Mouse (Mus musculus): ENCODE data around the gene Eml4. TPM values are rescaled to one million over a fixed set of nuclear protein-coding genes. Genes with fewer than 3 reads are reported as not detected.

Gene Eml4
- polyA plus RNA-seq, 1 experiment = 16.8 TPM

DNA sequence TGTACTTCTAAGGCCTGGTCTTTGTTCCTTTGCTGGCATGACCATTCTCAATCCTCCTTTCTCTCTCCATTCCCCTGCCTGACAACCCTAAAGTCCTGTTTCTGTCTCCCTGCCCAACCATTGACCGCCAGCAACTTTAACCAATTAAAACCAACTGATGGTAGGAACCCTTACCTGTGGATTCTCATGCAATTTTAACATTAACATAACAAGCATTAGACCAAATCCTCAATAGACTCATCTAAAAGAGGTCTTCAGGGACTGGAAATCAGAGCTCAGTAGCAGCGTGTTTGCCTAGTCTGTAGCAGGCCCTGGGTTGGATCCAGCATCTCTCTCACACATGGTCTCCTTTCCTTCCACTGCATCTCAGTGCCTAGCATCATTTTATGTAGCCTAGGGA is 118.9 kb downstream of the Eml4 start:
- no peak for DNase-seq (ENCODE audit: low read depth, low spot score)
- WGBS = 96% methylated on average over 2 of the region's 2 CpGs

DNA sequence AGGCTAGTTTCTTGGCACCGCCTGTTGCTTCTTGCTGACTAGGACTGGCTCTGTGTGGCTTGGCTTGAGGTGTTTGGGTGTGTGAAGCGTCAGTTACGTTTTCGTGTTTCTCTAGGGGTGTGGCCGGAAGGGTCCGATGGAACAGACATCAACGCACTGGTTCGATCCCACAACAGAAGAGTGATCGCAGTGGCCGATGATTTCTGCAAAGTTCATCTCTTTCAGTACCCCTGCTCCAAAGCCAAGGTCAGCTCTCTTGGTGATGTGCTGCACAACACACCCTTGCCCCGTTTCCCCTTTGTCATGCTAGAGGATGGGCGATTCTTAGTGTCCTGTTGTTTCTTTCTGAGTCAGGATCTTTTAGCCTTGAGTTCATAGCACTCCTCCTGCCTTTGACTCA is 126.4 kb downstream of the Eml4 start:
- WGBS = 93% methylated on average over 12 of the region's 12 CpGs
- DNase-seq (ENCODE audit: low read depth, low spot score) = no peak

DNA sequence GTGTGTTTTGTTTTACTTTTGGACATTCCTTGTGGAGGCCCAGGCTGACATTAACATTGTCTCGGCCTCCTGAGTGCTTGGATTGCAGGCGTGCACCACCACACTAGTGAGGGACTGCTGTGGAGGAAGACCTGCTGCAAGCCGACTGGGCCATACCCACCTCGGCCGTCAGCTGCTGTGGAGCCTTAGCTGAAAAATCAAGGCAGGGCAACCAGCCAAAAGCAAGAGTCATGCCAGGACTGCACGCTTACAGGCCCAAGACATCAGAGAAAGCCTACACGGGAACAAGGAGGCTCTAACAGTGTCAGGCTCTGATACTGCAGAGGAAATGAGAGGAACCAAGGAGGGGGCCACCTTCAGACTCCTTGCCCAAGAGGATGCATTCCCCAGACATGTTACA is 130.8 kb downstream of the Eml4 start:
- 79% methylated on average over 7 of the region's 7 CpGs for WGBS
- DNase-seq (ENCODE audit: low read depth, low spot score) = no peak

DNA sequence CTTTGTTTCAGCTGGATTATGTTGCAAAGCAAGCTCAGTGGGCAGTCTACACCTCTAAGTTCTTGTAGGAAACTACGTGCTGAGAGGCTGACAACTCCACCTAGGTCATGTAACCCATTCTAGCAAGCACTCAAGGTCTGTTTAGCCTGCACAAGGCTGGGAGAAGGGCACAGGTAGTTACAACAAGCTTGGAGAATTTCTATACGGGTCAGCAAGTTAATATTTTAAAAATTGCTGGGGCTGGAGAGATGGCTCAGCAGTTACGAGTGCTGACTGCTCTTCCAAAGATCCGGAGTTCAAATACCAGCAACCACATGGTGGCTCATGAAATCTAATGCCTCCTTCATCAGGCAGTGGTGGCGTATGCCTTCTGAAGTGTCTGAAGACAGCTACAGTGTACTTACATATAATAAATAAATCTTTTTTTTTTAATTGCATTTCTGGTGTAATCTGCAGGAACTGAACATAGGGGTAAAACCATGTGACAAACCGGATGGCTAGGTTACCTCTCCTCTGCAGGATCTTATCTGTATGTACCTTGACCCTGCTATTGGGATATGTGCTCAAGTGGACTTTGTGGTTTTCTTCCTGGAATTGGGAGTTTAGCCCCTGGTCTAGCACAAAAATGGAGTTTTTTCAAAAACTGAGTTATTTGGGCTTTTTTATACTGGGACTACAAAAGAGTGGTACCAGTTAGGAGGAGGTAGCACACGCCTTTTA is 132.2 kb downstream of the Eml4 start:
- 78% methylated on average over 7 of the region's 7 CpGs for WGBS

DNA sequence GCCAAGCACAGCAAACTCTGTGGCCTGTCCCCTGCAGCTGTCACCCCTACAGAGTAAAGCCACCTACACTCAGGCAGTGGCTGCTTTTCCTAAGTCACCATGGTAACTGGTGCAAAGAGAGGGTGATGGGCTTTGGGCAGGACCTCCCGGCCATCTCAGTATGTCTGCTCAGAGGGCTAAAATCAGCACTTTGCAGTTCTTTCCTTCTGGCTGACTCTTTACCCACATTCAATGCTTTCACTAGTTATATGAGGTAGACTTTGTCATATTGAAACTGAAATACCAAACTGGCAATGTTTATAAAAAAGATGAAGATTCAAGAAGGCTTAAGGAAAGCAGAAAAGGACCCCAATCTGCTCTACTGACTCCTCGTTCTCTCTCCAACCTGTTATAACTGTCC is 133.1 kb downstream of the Eml4 start:
- no peak for DNase-seq (ENCODE audit: low read depth, low spot score)
- WGBS = 82% methylated on average over 2 of the region's 2 CpGs

More for the DNA sequence above, 132.2 kb downstream of the Eml4 start:
- no peak for DNase-seq (ENCODE audit: low read depth, low spot score)

DNA sequence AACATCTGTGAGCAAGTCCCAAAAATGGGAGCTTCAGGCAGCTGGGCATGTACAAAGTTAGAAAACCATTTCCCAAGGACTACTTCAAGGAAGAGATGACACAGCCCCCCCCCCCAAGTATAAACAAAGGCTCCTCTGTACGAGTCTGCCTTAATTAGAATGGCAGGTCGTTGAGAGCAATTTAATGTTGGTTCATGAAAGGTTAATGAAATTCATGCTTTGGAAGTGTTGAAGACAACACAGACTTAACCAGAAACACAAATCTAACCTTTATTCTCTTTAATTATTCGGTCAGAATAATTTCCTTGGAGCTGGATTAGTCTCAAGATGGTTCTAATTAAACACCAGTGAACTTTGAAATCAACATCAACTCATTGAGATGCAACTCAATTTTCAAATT is 137.0 kb downstream of the Eml4 start:
- WGBS = 67% methylated on average over 3 of the region's 3 CpGs
- DNase-seq (ENCODE audit: low read depth, low spot score) = no peak

DNA sequence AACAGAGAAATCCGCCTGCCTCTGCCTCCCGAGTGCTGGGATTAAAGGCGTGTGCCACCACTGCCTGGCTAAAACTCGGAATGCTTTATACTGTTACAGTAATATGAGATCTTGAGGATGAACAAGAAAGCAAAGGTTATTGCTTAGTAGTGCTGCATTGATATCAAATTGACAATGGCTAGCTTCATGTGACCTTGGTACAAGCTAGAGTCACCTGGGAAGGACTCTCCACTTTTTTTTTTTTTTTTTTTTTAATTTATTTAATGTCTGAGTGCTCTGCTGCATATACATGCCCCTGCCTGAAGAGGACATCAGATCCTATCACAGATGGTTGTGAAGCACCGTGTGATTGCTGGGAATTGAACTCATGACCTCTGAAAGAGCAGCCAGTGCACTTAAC is 148.2 kb downstream of the Eml4 start:
- DNase-seq (ENCODE audit: low read depth, low spot score) = no peak
- 98% methylated on average over 5 of the region's 5 CpGs for WGBS

DNA sequence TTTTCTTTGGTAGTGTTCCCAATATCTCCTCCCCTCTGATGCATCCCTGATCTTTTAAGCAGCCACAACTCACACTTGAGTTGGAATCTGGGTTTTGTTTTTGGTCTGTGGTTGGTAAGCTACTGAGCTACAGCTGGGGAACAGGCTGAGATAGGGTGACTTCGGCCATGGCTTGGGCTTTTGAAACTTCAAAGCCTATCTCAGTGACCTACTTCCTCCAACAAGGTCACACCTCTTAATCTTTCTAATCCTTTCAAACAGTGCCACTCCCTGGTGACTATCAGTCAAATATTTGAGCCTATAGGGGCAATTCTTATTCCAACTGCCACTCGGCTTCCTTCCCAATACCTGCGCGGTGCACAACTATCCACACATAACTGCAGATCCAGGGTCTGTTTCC is 149.0 kb downstream of the Eml4 start:
- WGBS = 90% methylated on average over 4 of the region's 4 CpGs
- DNase-seq (ENCODE audit: low read depth, low spot score) = no peak

DNA sequence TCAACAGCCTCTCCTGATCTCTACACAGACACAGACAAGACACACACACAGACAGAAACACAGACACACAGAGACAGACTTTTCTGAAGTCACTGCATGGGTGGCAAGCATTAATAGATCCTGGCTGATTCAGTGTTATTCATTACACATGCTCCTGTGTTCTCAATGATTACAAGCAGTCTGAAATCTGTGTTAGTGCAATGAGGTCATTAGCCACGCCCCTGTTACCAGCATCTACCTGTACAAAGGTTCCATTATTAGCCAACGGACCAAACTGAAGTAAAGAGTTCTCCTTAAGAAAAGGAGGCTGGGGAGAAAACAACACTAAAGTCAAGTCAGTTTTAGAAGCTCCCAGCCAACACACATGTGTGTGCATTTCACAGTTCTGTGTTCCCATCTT is 153.0 kb downstream of the Eml4 start:
- DNase-seq (ENCODE audit: low read depth, low spot score) = no peak
- 49% methylated on average over 2 of the region's 2 CpGs for WGBS

DNA sequence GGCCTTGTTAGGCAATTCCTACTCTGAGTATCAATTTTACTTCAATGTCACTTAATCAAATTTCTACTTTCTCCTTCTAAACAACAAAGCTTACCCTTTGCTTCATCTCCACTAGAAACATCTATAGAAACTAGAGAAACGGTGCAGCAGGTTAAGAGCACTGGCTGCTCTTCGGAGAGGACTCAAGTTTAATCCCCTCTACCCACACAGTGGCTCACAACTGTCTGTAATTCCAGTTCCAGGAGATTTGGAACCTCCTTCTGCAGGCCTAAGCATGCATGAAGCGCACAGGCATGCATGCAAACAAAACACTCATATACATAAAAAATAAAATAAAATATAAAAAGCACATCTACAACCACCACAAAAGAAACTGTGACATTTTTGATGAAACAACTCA is 161.4 kb downstream of the Eml4 start:
- DNase-seq (ENCODE audit: low read depth, low spot score) = no peak
- WGBS = 88% methylated on average over 3 of the region's 3 CpGs

DNA sequence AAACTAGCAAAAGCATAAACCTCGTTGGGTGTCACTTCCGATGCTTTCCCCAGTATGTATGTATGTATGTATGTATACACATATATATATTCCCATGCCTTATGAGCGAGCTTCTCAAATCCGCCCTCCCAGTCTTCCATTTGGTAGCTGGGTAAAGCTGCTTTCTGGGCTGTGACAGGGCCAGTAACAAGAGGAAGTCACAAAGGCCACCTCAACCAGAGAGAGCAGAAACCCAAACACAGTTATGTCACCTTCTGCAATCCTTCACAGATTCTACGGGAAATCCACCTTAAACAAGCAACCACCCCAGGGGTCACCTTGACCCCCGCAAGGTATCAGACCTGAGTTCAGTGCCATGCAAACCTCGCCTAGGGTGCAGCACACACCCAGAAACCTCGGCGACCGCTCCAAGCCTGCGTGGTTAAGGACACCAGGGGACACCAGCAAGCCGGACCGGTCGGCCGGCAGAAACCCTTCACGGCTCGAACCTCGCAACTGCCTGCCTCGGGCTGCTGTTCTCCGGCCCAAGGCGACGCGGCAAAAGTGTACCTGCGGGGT is 163.0 kb downstream of the Eml4 start:
- WGBS = under 1% methylated on average over 24 of the region's 24 CpGs

DNA sequence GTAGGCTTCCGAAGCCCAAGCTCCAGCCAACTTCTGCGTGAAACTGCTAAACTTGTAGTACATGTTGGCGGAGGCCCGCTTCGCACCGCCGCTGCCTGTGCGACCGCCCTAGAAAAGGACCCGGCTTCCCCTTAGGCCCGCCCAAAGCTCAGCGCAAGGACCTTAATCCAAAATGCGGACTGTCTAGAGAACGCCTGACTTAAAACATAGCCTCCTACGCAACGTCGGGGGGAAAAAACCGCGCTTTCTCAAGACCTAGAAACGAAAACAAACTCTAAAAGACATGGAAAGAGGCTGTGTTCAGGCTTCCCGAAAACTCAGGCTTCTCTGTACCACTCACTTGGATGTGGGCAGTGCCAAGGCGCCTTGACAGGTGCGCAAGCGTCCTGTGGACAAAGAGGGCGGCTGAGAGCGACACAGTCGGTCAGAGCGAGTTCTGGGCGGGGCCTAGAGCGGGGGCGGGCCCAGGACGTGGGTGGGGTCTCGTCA is 163.5 kb downstream of the Eml4 start:
- under 1% methylated on average over 33 of the region's 33 CpGs for WGBS
- peak; percentile 84 for DNase-seq (ENCODE audit: low read depth, low spot score)

More for the DNA sequence above, 163.0 kb downstream of the Eml4 start:
- peak; percentile 13 for DNase-seq (ENCODE audit: low read depth, low spot score)

DNA sequence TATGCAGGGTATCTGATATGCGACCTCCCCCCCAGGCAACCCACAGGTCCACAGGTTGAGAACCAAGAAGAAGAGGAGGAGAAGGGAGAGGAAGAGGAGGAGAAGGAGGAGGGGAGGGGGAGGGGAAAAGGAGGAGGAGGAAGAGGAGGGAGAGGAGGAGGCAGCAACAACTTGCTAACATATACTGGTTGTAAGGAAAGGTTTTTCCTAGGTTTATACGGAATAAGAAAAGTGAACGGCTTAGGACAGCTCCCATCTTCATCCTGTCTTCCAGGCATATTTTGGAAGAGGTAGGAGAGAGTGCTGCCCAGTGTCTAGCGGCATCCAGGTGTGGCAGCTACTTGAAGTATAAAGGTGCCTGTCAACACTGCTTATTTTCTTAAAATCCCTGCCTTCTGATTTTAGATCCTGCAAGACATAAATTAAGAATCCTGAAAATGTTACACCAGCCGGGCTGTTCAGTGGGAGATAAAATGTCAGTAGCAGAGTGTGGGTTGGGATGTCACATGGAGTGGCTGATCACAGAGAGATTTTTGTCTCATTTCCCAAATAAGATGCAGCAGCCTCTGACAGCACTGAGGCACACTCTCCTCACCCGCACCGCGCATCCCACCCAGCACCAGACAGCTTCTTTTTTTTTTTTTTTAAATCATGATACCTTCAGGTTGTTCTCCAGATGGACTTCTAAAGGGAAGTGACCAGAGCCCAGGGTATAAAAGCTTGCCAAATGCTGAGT is 166.7 kb downstream of the Eml4 start, which contains the start of gene Cox7a2l:
Gene Cox7a2l, minus strand, starts transcription at position 51 of the 736 bp plus-strand sequence.
- no peak for DNase-seq (ENCODE audit: low read depth, low spot score)
- WGBS = 90% methylated on average over 8 of the region's 8 CpGs

DNA sequence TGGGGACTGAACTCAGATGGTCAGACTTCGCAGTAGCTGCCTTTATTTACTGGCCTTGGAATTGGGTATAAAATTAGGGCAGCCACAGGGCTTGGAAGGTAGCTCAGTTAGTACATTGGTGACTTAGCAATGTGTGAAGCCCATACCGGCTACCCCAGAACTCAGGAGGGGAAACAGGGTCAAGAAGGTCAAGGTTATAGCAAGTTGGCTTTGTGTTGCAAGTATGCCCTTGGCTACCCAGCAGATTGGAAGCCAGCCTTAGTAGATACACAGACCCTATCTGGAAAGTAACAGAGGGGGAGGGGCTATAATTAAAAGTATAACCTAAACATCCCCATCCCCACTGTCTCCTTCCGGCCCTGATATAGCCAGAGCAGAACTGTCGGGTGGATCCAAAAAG is 171.2 kb downstream of the Eml4 start:
- WGBS = 84% methylated on average over 4 of the region's 4 CpGs
- DNase-seq (ENCODE audit: low read depth, low spot score) = no peak

DNA sequence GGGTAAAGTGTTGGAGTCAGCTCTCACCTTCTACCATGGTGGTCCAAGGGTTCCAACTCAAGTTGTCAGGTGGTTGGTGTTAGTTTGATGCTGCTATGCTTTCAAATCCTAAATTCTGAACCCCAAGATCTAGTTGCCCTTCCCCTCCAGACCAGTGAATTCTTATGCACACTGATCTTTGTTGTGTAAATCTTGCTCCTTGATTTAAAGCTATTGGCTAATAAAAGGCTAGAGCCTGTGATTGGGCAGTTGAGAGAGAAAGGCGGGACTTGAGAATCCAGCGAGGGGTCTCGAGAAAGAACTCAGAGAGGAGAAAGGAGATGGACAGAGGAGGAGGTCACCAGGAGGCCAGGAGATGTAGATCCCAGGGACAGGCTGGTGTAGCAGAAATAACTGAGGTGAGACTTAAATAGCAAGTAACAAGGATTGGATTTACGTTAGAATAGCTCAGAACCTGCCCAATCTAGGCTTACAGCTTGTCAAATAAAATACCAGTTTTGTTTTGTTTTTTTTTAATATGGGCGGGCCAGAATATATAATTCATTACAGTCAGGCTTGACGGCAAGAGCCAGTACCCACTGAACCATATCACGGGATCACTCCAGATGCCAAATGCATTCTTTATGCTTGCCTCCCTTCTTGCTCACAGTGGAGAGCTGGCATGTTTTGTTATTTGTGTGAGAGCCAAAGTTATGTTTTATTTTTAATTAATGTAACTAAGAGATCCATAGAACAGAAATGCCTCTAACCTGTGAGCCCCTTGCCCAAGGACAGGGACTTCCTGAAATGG is 172.1 kb downstream of the Eml4 start:
- DNase-seq (ENCODE audit: low read depth, low spot score) = no peak
- WGBS = 64% methylated on average over 7 of the region's 7 CpGs

DNA sequence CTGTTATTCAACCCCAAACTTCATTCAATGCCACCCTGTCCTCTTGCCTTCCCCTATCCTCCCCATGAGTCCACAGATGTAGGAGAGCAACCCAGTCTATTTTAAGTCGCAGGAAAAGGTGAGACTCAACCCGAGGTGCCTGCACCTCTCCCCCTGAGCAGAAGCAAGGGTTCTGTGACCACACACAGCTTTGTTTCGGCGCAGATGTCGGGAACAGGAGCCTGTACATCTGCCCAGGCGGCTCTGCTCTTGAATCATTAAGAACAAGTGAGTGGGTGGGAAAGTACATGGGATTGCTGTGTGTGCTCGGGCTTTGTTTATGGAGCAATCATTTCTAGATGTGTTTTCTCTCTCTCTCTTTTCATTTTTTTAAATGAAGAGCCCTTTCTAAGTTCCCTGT is 174.0 kb downstream of the Eml4 start:
- no peak for DNase-seq (ENCODE audit: low read depth, low spot score)
- 69% methylated on average over 7 of the region's 7 CpGs for WGBS

DNA sequence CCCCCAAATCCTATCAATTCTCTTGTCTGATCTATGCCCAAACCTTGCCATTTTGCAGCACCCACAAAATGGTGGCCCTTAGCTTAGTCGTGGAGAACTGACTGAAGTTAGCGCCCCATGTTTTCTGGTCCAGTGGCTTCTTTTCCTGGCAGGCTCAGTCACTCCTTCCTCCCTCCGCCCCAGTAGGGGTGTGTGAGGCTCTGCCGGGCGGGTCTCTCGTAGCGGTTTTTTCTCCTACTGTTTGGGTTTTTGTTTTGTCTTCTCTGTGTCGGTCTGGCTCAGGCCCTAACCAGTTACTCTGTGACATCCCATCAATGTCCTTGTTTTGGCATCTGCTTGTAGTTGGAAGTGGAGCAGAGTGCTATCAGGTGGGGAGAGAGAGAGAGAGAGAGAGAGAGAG is 174.9 kb downstream of the Eml4 start:
- 12% methylated on average over 8 of the region's 8 CpGs for WGBS

DNA sequence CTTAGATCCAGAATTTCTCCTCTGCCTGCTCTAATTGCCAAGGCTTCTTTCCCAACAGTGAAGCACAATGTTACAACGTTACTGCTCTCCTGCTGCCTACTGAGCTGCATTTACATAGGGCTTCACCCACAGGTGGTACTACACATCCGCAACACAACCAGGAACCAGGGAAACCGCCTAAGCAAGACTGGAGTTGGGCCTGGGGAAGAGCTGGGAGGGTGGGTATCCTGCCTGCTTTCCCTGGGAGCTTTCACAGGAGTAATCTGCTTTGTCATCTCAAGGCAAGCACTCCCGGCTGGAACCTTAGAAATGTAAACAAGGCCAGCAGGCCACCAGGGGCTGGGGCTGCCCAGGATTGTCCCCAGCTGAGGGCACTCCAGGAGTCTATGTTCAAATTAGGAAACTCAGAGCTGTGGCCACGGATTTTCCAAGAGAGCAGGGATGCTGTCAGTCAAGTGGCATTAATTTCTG is 175.4 kb downstream of the Eml4 start:
- WGBS = 40% methylated on average over 5 of the region's 5 CpGs
- no peak for DNase-seq (ENCODE audit: low read depth, low spot score)

More for the DNA sequence above, 174.9 kb downstream of the Eml4 start:
- DNase-seq (ENCODE audit: low read depth, low spot score) = no peak

DNA sequence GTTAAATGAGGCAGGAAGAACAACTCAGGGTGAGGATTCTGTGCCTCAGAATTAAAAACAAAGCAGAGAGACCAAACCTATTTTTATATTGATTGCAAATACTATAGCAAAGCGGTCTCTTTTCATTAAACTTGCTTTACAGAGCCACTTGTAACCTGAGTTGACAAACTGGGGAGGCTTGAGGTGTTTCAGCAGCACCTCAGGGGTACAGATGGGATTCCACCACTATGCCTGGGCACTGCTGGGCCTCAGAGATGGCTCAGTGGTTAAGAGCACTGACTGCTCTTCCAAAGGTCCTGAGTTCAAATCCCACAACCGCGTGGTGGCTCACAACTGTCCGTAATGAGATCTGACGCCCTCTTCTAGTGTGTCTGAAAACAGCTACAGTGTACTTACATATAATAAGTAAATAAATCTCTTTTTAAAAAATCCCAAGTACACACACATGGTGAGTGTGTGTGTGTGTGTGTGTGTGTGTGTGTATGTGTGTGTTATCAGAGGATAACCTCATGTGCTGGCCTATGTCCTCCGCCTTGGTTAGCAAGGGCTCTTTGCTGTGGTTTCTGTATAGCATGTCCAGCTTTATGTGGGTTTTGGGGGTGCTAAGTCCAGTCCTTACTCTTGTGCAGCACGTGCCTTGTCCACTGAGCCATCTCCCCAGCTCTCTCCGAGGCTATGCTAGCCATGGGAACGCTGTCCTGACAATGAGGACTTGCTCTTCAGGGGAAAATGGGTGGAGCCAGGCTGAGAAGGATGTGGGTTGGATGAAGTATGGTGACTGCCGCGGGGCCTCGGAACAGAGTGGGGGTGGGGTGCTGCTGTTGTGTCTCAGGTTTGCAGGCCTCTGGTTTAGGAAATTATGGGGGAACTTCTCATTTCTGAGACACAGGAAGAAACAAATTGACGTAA is 176.1 kb downstream of the Eml4 start:
- 49% methylated on average over 13 of the region's 13 CpGs for WGBS
- no peak for DNase-seq (ENCODE audit: low read depth, low spot score)
